Mouse (Mus musculus): Measurements from ENCODE around the gene Gm19965.

Gm19965 gene

GRCm38 (mm10) chr1:116802683-116803082, at the start of gene Gm19965:
TSS of gene Gm19965 (plus strand) at chr1:116802983.
- no peak for DNase-seq (ENCODE audit: low read depth, low spot score)

GRCm38 (mm10) chr1:116782471-116782989, 20.3 kb upstream of the Gm19965 start:
- no peak for DNase-seq (ENCODE audit: low read depth, low spot score)
